Mouse (Mus musculus): ENCODE results near the gene Cand1. TPM values are rescaled to one million over a fixed set of nuclear protein-coding genes. Genes with fewer than 3 reads are reported as not detected.

Cand1 gene
- polyA plus RNA-seq, 1 experiment from 2014 or later, result 64.8 TPM

DNA sequence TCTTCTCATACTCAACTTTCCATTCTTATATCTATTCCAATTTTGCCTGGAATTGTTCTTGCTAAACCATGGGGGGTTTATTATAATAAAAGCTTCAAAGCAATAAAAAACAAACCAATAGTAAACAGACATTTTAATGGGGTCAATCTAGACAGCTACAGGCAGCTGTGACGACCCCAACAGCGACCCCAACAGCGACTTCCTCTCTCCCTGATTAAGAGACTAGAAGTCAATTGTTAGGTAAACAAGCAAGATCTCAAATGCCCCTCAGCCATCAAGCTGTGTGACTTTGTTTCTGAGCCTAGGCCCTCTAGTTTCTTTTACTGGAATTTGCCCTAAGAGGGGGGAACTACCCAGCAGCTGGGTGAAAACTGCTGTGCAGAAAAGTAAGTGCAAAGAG lies 72.0 kb downstream of the Cand1 start:
- Histone ChIP-seq H3K27ac (no peak overlapping the region), H3K9me3 (replicated peaks) (no peaks in the 10 kb centered on the region), H3K4me3 (replicated peaks) (no peak overlapping the region), H3K36me3 (no peaks in the 10 kb centered on the region), H3K27me3 (no peaks in the 10 kb centered on the region; the same call in 1 of the 2 replicates), H3K4me2 (no peak overlapping the region), H3K9ac (no peak overlapping the region), H3K4me1 (peaks cover 4% of the 10 kb centered on the region; the same call in 1 of the 2 replicates)
- no peak for ATAC-seq (replicated peaks; ENCODE audit: low FRiP score)
- 10% methylated on average over 3 of the region's 3 CpGs for WGBS

DNA sequence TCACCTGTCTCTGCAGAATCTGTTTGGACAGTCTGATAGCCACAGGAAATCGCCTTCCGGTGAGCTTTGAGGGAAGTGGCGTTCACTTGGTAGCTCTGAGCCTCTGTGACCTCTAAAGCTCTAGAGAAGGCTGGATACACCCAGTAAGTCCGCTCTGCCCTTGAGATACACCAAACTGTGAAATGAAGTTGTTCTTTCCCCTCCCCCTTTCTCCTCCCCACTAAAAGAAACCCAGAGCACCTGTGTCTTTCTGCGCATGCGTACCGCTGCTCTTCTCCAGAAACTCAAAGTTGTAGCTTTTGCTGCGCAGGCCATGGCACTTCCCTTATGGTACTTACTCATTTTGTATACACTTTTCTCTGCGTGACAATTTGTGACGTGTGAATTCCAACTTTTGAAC lies 74.8 kb downstream of the Cand1 start:
- WGBS, result 81% methylated on average over 10 of the region's 10 CpGs
- ATAC-seq (replicated peaks; ENCODE audit: low FRiP score), result no peak
- peaks cover 4% of the 10 kb centered on the region; the same call in 1 of the 2 replicates for H3K4me1 ChIP-seq
- H3K4me3 ChIP-seq (replicated peaks), result no peak overlapping the region
- H3K4me2 ChIP-seq, result no peak overlapping the region
- no peaks in the 10 kb centered on the region for H3K9me3 ChIP-seq (replicated peaks)
- no peaks in the 10 kb centered on the region; the same call in 1 of the 2 replicates for H3K27me3 ChIP-seq
- H3K36me3 ChIP-seq, result no peaks in the 10 kb centered on the region
- H3K9ac ChIP-seq, result no peak overlapping the region
- no peak overlapping the region for H3K27ac ChIP-seq

DNA sequence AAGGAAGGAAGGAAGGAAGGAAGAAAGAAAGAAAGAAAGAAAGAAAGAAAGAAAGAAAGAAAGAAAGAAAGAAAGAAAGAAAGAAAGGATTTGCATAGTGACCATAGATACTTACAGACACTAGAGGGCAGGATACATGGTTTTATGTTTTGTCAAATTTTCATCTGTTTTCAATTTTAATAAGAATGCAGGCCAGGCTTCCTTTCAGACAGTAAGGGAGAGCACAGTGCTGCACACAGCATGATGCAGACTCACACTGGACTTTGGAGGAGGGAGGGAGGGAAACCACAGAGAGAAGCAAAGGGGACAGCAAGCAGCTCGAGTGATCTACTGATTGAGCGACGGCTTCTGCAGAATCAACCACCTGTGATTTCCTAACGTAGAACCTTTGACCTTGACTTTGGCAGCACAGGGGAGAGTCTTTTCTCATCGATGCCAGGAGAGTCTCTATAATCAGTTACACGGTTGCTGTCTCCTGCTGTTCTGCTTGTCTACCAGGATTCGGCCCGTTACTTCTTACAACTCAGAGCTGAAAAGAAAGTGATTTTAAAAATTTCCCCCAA lies 78.0 kb downstream of the Cand1 start:
- no peak overlapping the region for H3K4me2 ChIP-seq
- no peak overlapping the region for H3K4me3 ChIP-seq (replicated peaks)
- no peak overlapping the region for H3K27ac ChIP-seq
- no peaks in the 10 kb centered on the region for H3K9me3 ChIP-seq (replicated peaks)
- H3K4me1 ChIP-seq, result no peaks in the 10 kb centered on the region
- no peak overlapping the region for H3K9ac ChIP-seq
- no peaks in the 10 kb centered on the region; the same call in 1 of the 2 replicates for H3K27me3 ChIP-seq
- no peak for ATAC-seq (replicated peaks; ENCODE audit: low FRiP score)
- H3K36me3 ChIP-seq, result no peaks in the 10 kb centered on the region
- 66% methylated on average over 8 of the region's 8 CpGs for WGBS

DNA sequence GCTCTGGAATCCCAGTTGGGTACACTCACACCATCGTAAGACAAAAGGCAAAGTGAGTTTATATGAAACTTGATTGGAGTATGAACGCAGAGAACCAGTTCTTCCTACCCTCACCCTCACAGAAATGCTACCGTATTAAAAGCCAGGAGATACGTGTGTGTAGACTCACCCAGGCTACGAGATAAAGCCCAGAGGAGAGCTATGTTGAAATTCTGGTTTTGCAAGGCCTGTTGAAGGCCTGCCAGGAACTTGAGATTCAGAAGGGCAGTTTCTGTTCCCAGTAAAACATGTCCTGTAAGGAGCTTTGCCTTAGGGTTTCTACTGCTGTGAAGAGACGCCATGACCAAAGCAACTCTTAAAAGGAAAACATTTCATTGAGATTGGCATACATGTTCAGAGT lies 79.7 kb downstream of the Cand1 start:
- WGBS, result 89% methylated on average over 6 of the region's 6 CpGs
- no peaks in the 10 kb centered on the region; the same call in 1 of the 2 replicates for H3K27me3 ChIP-seq
- H3K4me2 ChIP-seq, result no peak overlapping the region
- no peak overlapping the region for H3K27ac ChIP-seq
- H3K36me3 ChIP-seq, result no peaks in the 10 kb centered on the region
- no peaks in the 10 kb centered on the region for H3K4me1 ChIP-seq
- no peak overlapping the region for H3K9ac ChIP-seq
- no peaks in the 10 kb centered on the region for H3K9me3 ChIP-seq (replicated peaks)
- no peak for ATAC-seq (replicated peaks; ENCODE audit: low FRiP score)
- H3K4me3 ChIP-seq (replicated peaks), result no peak overlapping the region

DNA sequence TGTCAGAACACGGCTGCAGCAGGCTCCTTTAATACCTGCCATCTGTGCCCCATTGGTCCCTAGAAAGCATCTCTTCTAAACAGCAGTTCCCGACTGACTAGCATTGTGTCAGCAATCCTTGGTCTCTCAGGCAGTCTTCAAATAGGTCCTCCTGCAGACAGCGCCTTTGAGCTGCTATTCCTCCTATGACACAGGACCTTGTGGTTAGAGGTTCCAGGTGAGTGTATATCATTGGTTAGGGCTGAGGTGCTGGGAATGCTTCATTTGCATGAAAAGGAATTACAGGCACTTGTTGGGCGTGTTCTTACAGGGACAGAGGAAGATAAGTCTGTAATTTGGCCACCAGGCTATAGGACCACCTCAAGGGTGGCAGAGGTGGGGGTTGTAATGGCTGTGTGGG lies 90.6 kb downstream of the Cand1 start:
- no peaks in the 10 kb centered on the region for H3K27me3 ChIP-seq
- H3K4me2 ChIP-seq, result no peak overlapping the region
- no peaks in the 10 kb centered on the region for H3K9me3 ChIP-seq (replicated peaks)
- no peak overlapping the region for H3K9ac ChIP-seq
- H3K36me3 ChIP-seq, result no peaks in the 10 kb centered on the region
- WGBS, result 79% methylated on average over 4 of the region's 4 CpGs
- no peak for ATAC-seq (replicated peaks; ENCODE audit: low FRiP score)
- no peak overlapping the region for H3K27ac ChIP-seq
- H3K4me3 ChIP-seq (replicated peaks), result no peak overlapping the region
- H3K4me1 ChIP-seq, result no peaks in the 10 kb centered on the region

Other genes starting within 250 kb of the Cand1 start
- gene Grip1, start 213.8 kb upstream of the Cand1 start, polyA plus RNA-seq (2015; fragmentation: Nextera tagmentation; extraction: Ambion mirVana), result 3.3 and 4.1 TPM in 2 replicates

Measured in kidney, embryonic 15.5 days (tissue).